Mouse (Mus musculus) common myeloid progenitor, adult 5-6 weeks (primary cell): ENCODE measurements around the gene Fgd3. TPM values are rescaled to one million over a fixed set of nuclear protein-coding genes. Genes with fewer than 3 reads are reported as not detected.
A peak's percentile ranks its signal among the peaks of the same experiment; 100 is the strongest.

Experiments
- ATAC-seq: replicated peaks from 2 replicates; pipeline ENCODE4 v1.8.0; 2016; ENCODE audit warnings: low read depth, mild to moderate bottlenecking, moderate TSS enrichment, inconsistent platforms; ENCODE audit not compliant: poor library complexity, severe bottlenecking
- total RNA-seq: library from RNA; stranded (forward); fragments of 200-1000, 187-1606 nt; gene quantifications from 2 replicates; pipeline ENCODE4 v1.2.3, GENCODE M21; 2017

Gene Fgd3
- total RNA-seq, 1 experiment from 2014 or later: 11.9 TPM

- no peak for ATAC-seq
These were observed 68.0 kb downstream of the Fgd3 start for GRCm38 (mm10) chr13:49252113-49252512.

DNA sequence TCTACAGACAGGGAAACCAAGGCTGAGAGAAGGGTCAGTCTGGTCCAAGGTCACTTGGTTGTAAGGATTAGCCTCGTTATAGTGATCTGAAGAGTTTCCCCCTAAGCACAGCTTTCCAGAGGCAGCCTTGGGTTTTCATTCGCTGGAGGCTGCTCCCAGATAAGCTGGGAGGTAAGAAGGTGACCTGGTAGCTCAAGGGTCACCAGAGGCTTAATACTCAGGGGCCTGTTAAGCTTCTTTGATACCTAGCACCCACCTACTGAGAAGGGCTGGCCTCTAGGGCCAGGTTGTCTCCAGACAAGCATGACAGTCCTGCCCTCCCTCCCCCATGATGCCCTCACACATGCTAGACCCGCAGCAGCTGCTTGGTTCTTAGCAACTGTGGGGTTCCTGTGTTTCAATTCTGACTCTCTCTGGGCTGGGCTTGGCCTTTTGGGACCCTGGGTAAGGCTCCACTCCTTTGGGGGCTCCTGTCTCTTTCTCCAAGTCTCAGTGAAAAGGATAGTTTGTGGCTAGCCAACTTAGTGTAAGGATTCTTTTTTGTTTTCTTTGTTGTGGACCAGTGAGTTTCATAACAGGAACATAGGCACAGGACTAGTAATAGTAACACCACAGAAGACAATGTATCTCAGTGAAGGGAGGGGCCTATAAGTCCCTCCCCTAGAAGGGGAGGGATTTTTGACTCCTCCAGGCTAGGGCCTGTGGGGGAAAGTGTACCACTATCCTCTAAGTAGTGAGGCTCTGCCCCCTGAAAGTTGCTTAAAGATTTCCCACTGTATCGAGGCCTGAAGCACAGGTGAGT, 69.2 kb downstream of the Fgd3 start:
- ATAC-seq: no peak

GRCm38 (mm10) chr13:49249634-49250033, 70.5 kb downstream of the Fgd3 start:
- ATAC-seq: no peak

- ATAC-seq: no peak
These were observed 71.2 kb downstream of the Fgd3 start for GRCm38 (mm10) chr13:49248923-49249322.

- ATAC-seq: no peak
These were observed 71.6 kb downstream of the Fgd3 start, which contains the start of gene Susd3 for GRCm38 (mm10) chr13:49248467-49248862. TSS of gene Susd3 (minus strand) at chr13:49248706.

- ATAC-seq: peak; percentile 47
These were observed 72.2 kb downstream of the Fgd3 start for GRCm38 (mm10) chr13:49247740-49248466.

DNA sequence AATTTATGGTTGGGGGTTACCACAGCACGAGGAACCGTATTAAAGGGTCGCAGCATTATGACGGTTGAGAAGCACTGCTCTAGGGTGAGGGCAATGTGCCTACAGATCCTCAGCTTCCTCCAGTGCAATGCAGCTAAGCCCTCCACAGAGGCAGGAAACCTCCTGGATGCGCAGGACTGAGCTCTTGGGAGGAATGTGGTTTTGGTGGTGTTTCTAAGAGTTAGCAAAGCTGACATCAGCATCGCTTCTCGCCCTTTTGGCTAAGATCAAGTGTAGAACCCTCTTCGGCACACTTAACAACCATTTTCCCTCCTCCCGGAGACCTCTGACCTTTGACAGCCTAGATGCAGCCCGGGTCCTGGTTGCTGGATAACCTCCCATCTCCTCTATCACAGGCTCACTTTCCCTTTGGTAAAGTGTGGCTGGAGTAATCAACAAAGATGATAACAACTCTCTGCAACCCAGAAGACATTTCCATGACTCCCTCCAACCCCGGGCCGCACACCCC, 72.8 kb downstream of the Fgd3 start:
- peak; percentile 12; the same call in 1 of the 2 replicates for ATAC-seq

DNA sequence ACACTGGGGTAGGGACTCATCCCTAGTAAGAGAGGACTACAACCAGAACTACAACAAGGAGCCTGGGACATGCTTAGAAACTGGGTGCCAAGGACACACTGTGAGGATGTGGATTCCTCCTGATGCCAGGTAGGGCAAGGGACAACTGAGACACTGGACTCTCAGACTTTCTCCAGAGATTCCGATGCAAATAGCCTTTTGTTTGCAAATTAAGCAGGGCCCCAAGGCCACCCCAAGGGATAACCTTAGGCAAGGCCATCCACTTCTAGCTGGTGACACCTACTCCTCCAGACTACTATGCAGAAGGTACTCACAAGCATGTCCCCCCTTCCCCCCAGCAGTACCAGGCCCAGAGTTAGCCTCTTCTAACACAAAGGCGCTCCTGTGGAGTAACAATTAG, 73.5 kb downstream of the Fgd3 start:
- no peak for ATAC-seq

GRCm38 (mm10) chr13:49246011-49246410, 74.1 kb downstream of the Fgd3 start:
- ATAC-seq: no peak

- no peak for ATAC-seq
These were observed 74.9 kb downstream of the Fgd3 start for GRCm38 (mm10) chr13:49245251-49245650.

- ATAC-seq: no peak
These were observed 76.6 kb downstream of the Fgd3 start for GRCm38 (mm10) chr13:49243492-49243891.

GRCm38 (mm10) chr13:49242321-49243065, 77.6 kb downstream of the Fgd3 start:
- peak; percentile 90 for ATAC-seq

GRCm38 (mm10) chr13:49238737-49239136, 81.4 kb downstream of the Fgd3 start:
- no peak for ATAC-seq

DNA sequence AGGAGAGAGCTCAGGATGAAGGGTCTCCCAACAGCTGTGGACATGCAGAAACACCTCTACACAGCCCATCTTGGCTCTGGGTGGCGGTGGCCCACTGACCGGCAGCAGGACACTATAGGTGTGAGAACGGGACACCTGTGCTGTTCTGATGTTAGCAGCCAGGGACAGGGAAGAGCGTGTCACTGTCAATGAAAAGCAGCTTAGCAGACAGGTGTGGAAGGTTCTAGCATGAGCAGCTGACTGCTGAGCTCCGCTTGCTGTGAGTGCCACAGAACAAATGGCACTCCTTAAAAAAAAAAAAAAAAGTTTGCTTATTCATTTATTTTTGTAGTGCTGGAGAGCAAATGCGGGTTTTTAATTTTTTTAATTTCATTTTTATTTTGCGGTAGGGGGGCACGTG, 82.5 kb downstream of the Fgd3 start:
- ATAC-seq: no peak

DNA sequence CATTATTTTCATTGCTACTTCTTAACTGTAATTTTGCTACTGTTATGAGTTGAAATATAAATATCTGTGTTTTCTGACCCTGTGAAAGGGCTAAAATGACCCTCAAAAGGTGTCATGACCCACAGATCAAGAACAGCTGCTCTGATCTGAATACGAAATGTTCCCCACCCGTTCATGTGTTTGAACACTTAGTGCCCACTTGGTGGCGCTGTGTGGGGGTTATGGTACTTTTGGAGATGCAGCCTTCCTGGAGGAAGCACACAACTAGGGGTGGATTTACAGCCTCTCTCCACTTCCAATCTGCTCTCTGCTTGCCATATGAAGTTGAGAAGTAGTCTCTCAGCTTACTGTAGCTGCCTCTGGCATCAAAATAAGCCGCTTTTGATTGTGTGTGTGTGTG, 85.4 kb downstream of the Fgd3 start:
- no peak for ATAC-seq

GRCm38 (mm10) chr13:49233792-49234572, 86.1 kb downstream of the Fgd3 start:
- ATAC-seq: no peak

- 0 out of 2 replicates have a peak, but pooled peaks have one; percentile 39 for ATAC-seq
These were observed 94.5 kb downstream of the Fgd3 start for GRCm38 (mm10) chr13:49225633-49226032.

DNA sequence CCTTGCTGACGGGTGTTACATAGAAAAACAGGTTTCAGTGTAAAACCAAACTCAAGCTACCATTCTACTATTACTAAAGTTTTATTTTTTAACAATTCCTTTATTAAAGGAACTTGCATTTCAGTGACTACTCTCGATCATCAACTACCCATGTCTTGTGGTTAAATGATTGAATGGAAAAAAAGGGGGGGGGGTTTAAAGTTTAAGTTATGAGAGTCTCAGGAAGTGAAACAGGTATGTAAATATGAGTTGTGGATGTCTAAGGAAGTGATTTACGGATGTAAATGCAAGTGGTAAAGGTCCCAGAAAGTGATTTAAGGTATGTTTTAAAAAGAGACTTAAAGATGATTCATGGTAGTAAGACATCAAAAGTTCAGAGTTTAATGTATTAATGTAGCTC, 95.0 kb downstream of the Fgd3 start:
- ATAC-seq: no peak

DNA sequence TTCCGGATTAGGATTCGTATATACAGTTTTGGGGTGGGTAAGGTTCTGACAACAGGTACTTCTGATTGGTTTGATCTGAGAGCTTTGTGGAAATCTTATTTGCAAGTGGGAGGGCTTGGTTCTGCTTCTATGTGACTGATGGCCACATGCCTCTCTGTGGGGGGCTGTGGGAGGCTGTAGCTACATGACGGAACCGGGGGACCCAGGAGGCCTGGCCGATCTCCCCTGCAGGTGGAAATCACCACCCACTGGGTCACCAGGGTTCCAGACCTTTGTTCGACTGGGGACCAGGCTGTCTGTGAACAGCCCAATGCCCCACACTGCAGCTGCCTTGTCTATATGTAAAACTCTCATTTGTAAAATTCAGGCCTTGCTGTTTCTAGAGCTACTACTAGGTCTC, 95.4 kb downstream of the Fgd3 start:
- ATAC-seq: no peak

GRCm38 (mm10) chr13:49224314-49224713, 95.8 kb downstream of the Fgd3 start:
- ATAC-seq: no peak
